Mouse (Mus musculus): ENCODE data around the gene Gas1.

GRCm38 (mm10) chr13:60125501-60126305 lies 51.5 kb downstream of the Gas1 start:
- TF ChIP-seq CTCF (IDR thresholded peaks at IDR 0.05; ENCODE audit: extremely low read depth, insufficient read depth, low read length) (no peak), POLR2A (IDR thresholded peaks at IDR 0.05; ENCODE audit: extremely low read depth, insufficient read depth, low read length) (no peak)

All from cortical plate, adult 2 months (tissue).